Mouse (Mus musculus): ENCODE data around the gene Themis3. TPM values are rescaled to one million over a fixed set of nuclear protein-coding genes. Genes with fewer than 3 reads are reported as not detected.

Gene Themis3
- total and polyA plus RNA-seq, 2 experiments from 2014 or later = not detected

- Histone ChIP-seq H3K27ac (ENCODE audit: low read depth, low read length) (no peak overlapping the region), H3K9me3 (ENCODE audit: low read length) (no peaks in the 10 kb centered on the region), H3K27me3 (ENCODE audit: insufficient read depth, low read length) (no peaks in the 10 kb centered on the region), H3K4me3 (ENCODE audit: low read depth, low read length) (no peak overlapping the region), H3K9ac (no peak overlapping the region), H3K4me2 (ENCODE audit: low read depth) (no peak overlapping the region), H3K36me3 (ENCODE audit: insufficient read depth) (no peaks in the 10 kb centered on the region), H3K4me1 (ENCODE audit: insufficient read depth) (no peaks in the 10 kb centered on the region)
- DNase-seq (no peak), ATAC-seq (no peak)
- 90% methylated on average over 3 of the region's 3 CpGs for WGBS
- no peak for TF ChIP-seq CTCF (IDR thresholded peaks at IDR 0.05; ENCODE audit: low read depth)
Measured at GRCm38 (mm10) chr17:66595867-66596266, 1.4 kb upstream of the Themis3 start.

- no peaks in the 10 kb centered on the region for H3K4me1 ChIP-seq (ENCODE audit: insufficient read depth)
- H3K9me3 ChIP-seq (ENCODE audit: low read length) = no peaks in the 10 kb centered on the region
- no peak overlapping the region for H3K27ac ChIP-seq (ENCODE audit: low read depth, low read length)
- no peak overlapping the region for H3K4me3 ChIP-seq (ENCODE audit: low read depth, low read length)
- H3K36me3 ChIP-seq (ENCODE audit: insufficient read depth) = no peaks in the 10 kb centered on the region
- H3K9ac ChIP-seq = no peak overlapping the region
- no peaks in the 10 kb centered on the region for H3K27me3 ChIP-seq (ENCODE audit: insufficient read depth, low read length)
- ATAC-seq (no peak; the same call in 1 of the 2 replicates), DNase-seq (no peak)
- 0 out of 2 replicates have a peak, but pooled peaks have one; percentile 4 for TF ChIP-seq CTCF (IDR thresholded peaks at IDR 0.05; ENCODE audit: low read depth)
- no peak overlapping the region for H3K4me2 ChIP-seq (ENCODE audit: low read depth)
Measured at GRCm38 (mm10) chr17:66595256-66595655, 835 bp upstream of the Themis3 start.

DNA sequence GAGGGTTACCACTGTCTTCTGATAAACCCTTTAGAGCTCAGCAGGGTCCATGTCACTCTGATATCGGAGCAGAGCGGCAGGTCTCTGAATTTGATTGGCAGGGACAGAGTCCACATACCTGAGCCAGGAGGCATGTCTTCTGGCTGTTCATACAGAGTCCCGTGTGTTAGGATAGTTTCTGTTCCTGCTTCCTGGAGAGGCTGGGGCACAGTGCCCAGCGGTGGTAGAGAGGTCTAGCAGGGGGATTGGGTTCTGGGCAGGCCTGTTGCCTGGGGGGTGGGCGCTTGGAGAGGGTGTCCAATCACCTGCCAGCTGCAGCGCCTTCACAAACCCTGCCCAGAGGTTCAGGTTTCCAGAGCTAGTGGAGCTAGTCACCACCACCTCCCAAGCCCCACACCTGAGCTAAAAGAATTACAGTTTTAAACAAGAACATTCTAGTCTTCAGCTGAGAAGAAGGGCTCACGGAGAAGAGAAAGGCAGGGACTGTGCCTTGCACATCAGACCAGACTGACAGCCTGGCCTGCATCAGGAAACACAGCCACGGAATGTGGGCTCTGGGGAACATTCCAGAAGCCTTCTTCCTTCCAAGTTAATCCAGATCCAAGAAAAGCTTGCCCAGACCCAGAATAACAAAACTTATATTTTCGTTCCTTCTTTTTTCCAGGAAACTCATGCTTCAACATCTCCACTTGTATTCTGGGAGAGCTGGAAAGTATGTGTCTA lies 3.9 kb downstream of the Themis3 start:
- DNase-seq (no peak), ATAC-seq (no peak)
- Histone ChIP-seq H3K9me3 (ENCODE audit: low read length) (no peaks in the 10 kb centered on the region), H3K4me1 (ENCODE audit: insufficient read depth) (no peaks in the 10 kb centered on the region), H3K4me2 (ENCODE audit: low read depth) (no peak overlapping the region), H3K9ac (no peak overlapping the region), H3K27me3 (ENCODE audit: insufficient read depth, low read length) (no peaks in the 10 kb centered on the region), H3K27ac (ENCODE audit: low read depth, low read length) (no peak overlapping the region), H3K4me3 (ENCODE audit: low read depth, low read length) (no peak overlapping the region), H3K36me3 (ENCODE audit: insufficient read depth) (no peaks in the 10 kb centered on the region)
- TF ChIP-seq CTCF (IDR thresholded peaks at IDR 0.05; ENCODE audit: low read depth) = no peak
- WGBS = 72% methylated on average over 9 of the region's 9 CpGs

GRCm38 (mm10) chr17:66589864-66590263 lies 4.6 kb downstream of the Themis3 start:
- H3K36me3 ChIP-seq (ENCODE audit: insufficient read depth) = no peaks in the 10 kb centered on the region
- DNase-seq (no peak), ATAC-seq (peak; percentile 51; the same call in 1 of the 2 replicates)
- H3K27ac ChIP-seq (ENCODE audit: low read depth, low read length) = no peak overlapping the region
- H3K4me2 ChIP-seq (ENCODE audit: low read depth) = no peak overlapping the region
- peak; percentile 52 for TF ChIP-seq CTCF (IDR thresholded peaks at IDR 0.05; ENCODE audit: low read depth)
- WGBS = 61% methylated on average over 8 of the region's 8 CpGs
- H3K9me3 ChIP-seq (ENCODE audit: low read length) = no peaks in the 10 kb centered on the region
- H3K27me3 ChIP-seq (ENCODE audit: insufficient read depth, low read length) = no peaks in the 10 kb centered on the region
- no peaks in the 10 kb centered on the region for H3K4me1 ChIP-seq (ENCODE audit: insufficient read depth)
- H3K4me3 ChIP-seq (ENCODE audit: low read depth, low read length) = no peak overlapping the region
- no peak overlapping the region for H3K9ac ChIP-seq

- H3K9me3 ChIP-seq (ENCODE audit: low read length) = no peaks in the 10 kb centered on the region
- H3K4me2 ChIP-seq (ENCODE audit: low read depth) = no peak overlapping the region
- TF ChIP-seq CTCF (IDR thresholded peaks at IDR 0.05; ENCODE audit: low read depth) = no peak
- 89% methylated on average over 10 of the region's 10 CpGs for WGBS
- ATAC-seq = no peak
- no peak overlapping the region for H3K4me3 ChIP-seq (ENCODE audit: low read depth, low read length)
- H3K36me3 ChIP-seq (ENCODE audit: insufficient read depth) = no peaks in the 10 kb centered on the region
- no peak for DNase-seq
- no peak overlapping the region for H3K9ac ChIP-seq
- H3K27me3 ChIP-seq (ENCODE audit: insufficient read depth, low read length) = no peaks in the 10 kb centered on the region
- H3K27ac ChIP-seq (ENCODE audit: low read depth, low read length) = no peak overlapping the region
- H3K4me1 ChIP-seq (ENCODE audit: insufficient read depth) = no peaks in the 10 kb centered on the region
Measured at GRCm38 (mm10) chr17:66586741-66587140, 7.7 kb downstream of the Themis3 start.

- Histone ChIP-seq H3K27me3 (ENCODE audit: insufficient read depth, low read length) (no peaks in the 10 kb centered on the region), H3K9ac (no peak overlapping the region), H3K4me2 (ENCODE audit: low read depth) (no peak overlapping the region), H3K27ac (ENCODE audit: low read depth, low read length) (no peak overlapping the region), H3K36me3 (ENCODE audit: insufficient read depth) (no peaks in the 10 kb centered on the region), H3K9me3 (ENCODE audit: low read length) (no peaks in the 10 kb centered on the region), H3K4me3 (ENCODE audit: low read depth, low read length) (no peak overlapping the region), H3K4me1 (ENCODE audit: insufficient read depth) (no peaks in the 10 kb centered on the region)
- 74% methylated on average over 13 of the region's 13 CpGs for WGBS
- ATAC-seq = peak; percentile 32
- TF ChIP-seq CTCF (IDR thresholded peaks at IDR 0.05; ENCODE audit: low read depth) = no peak
- DNase-seq = no peak
Measured at GRCm38 (mm10) chr17:66586078-66586477, 8.3 kb downstream of the Themis3 start.

- Histone ChIP-seq H3K27ac (ENCODE audit: low read depth, low read length) (no peak overlapping the region), H3K27me3 (ENCODE audit: insufficient read depth, low read length) (no peaks in the 10 kb centered on the region), H3K4me1 (ENCODE audit: insufficient read depth) (no peaks in the 10 kb centered on the region), H3K9ac (no peak overlapping the region), H3K9me3 (ENCODE audit: low read length) (no peaks in the 10 kb centered on the region), H3K4me2 (ENCODE audit: low read depth) (no peak overlapping the region), H3K4me3 (ENCODE audit: low read depth, low read length) (no peak overlapping the region), H3K36me3 (ENCODE audit: insufficient read depth) (no peaks in the 10 kb centered on the region)
- TF ChIP-seq CTCF (IDR thresholded peaks at IDR 0.05; ENCODE audit: low read depth) = no peak
- ATAC-seq = no peak
- WGBS = 75% methylated on average over 5 of the region's 5 CpGs
- no peak for DNase-seq
Measured at GRCm38 (mm10) chr17:66580990-66581389, 13.4 kb downstream of the Themis3 start.

Measured in forebrain, postnatal 0 days (tissue).